Mouse (Mus musculus) hindbrain, embryonic 15.5 days (tissue): ENCODE data around the gene Sspo. TPM values are rescaled to one million over a fixed set of nuclear protein-coding genes. Genes with fewer than 3 reads are reported as not detected.

ENCODE experiments used
- ATAC-seq: fragments of 200-750 bp; cut with Nextera tagmentation; 2 replicates; pipeline ENCODE4 v1.8.0; 2017; ENCODE audit warnings: low read depth, moderate number of reproducible peaks, moderate TSS enrichment; ENCODE audit not compliant: low FRiP score
- H3K27ac ChIP-seq: fragments of 300-500 bp; sonication (generic); replicated peaks from 2 replicates; pipeline ENCODE4 v1.5.1; 2015; ENCODE audit warnings: mild to moderate bottlenecking, inconsistent platforms
- H3K27me3 ChIP-seq: fragments of 300-500 bp; sonication (generic); 2 replicates; pipeline ENCODE4 v1.6.1; 2015; ENCODE audit warnings: control low read depth, inconsistent platforms
- H3K36me3 ChIP-seq: fragments of 300-500 bp; sonication (generic); 2 replicates; pipeline ENCODE4 v1.6.1; 2015; ENCODE audit warnings: control low read depth, inconsistent platforms
- H3K4me1 ChIP-seq: fragments of 300-500 bp; sonication (generic); replicated peaks from 2 replicates; pipeline ENCODE4 v1.6.1; 2015; ENCODE audit warnings: control low read depth, inconsistent platforms
- H3K4me2 ChIP-seq: fragments of 300-500 bp; sonication (generic); 2 replicates; pipeline ENCODE4 v1.6.1; 2015; ENCODE audit warnings: moderate library complexity, mild to moderate bottlenecking, inconsistent platforms
- H3K4me3 ChIP-seq: fragments of 300-500 bp; sonication (generic); 2 replicates; pipeline ENCODE4 v1.5.1; 2015; ENCODE audit warnings: mild to moderate bottlenecking, inconsistent platforms
- H3K9ac ChIP-seq: fragments of 300-500 bp; sonication (generic); 2 replicates; pipeline ENCODE4 v1.6.1; 2015; ENCODE audit warnings: inconsistent platforms
- H3K9me3 ChIP-seq: fragments of 300-500 bp; sonication (generic); 2 replicates; pipeline ENCODE4 v1.6.1; 2016; ENCODE audit warnings: control low read depth, inconsistent platforms
- WGBS: fragments of 180-500 bp; shearing (Covaris S2); methylation state at CpG from one replicate; pipeline ENCODE4 v1.1.7; 2015; 5-methylcytosine and 5-hydroxymethylcytosine counted together
- polyA plus RNA-seq: library from polyadenylated mRNA; unstranded; fragments of >200 nt; fragmentation: Nextera tagmentation; extraction: Ambion mirVana; gene quantifications from 2 replicates; pipeline ENCODE4 v1.2.1, GENCODE M21; 2015

Gene Sspo
- polyA plus RNA-seq, 1 experiment from 2014 or later: 0.78 TPM

- Histone ChIP-seq H3K4me2 (no peak overlapping the region), H3K9me3 (no peaks in the 10 kb centered on the region), H3K27me3 (no peaks in the 10 kb centered on the region), H3K36me3 (peaks cover 20% of the 10 kb centered on the region), H3K4me1 (no peaks in the 10 kb centered on the region), H3K4me3 (no peak overlapping the region), H3K9ac (no peak overlapping the region), H3K27ac (no peak overlapping the region)
- ATAC-seq: peak; percentile 43; the same call in 1 of the 2 replicates
- WGBS: 20% methylated on average over 2 of the region's 2 CpGs
Measured at GRCm38 (mm10) chr6:48420647-48421046, 27.4 kb upstream of the Sspo start.

- H3K9me3 ChIP-seq: no peaks in the 10 kb centered on the region
- ATAC-seq: no peak
- WGBS: 72% methylated on average over 3 of the region's 3 CpGs
Measured at GRCm38 (mm10) chr6:48423336-48423735, 24.7 kb upstream of the Sspo start.

GRCm38 (mm10) chr6:48424074-48424473 lies 24.0 kb upstream of the Sspo start:
- no peak overlapping the region for H3K4me2 ChIP-seq
- H3K9ac ChIP-seq: no peak overlapping the region
- ATAC-seq: no peak
- H3K9me3 ChIP-seq: no peaks in the 10 kb centered on the region
- no peaks in the 10 kb centered on the region for H3K27me3 ChIP-seq
- no peak overlapping the region for H3K4me3 ChIP-seq
- WGBS: 73% methylated on average over 5 of the region's 5 CpGs
- H3K4me1 ChIP-seq: no peaks in the 10 kb centered on the region
- H3K27ac ChIP-seq: no peak overlapping the region
- H3K36me3 ChIP-seq: no peaks in the 10 kb centered on the region; the same call in 1 of the 2 replicates

More at GRCm38 (mm10) chr6:48423336-48423735, 24.7 kb upstream of the Sspo start:
- H3K4me2 ChIP-seq: no peak overlapping the region
- H3K9ac ChIP-seq: no peak overlapping the region
- H3K4me1 ChIP-seq: no peaks in the 10 kb centered on the region
- no peak overlapping the region for H3K4me3 ChIP-seq
- H3K27me3 ChIP-seq: no peaks in the 10 kb centered on the region
- H3K36me3 ChIP-seq: no peaks in the 10 kb centered on the region; the same call in 1 of the 2 replicates
- H3K27ac ChIP-seq: no peak overlapping the region

- Histone ChIP-seq H3K36me3 (no peaks in the 10 kb centered on the region), H3K9ac (no peak overlapping the region), H3K4me1 (no peaks in the 10 kb centered on the region), H3K4me2 (no peak overlapping the region), H3K27ac (no peak overlapping the region), H3K9me3 (no peaks in the 10 kb centered on the region), H3K4me3 (no peak overlapping the region), H3K27me3 (no peaks in the 10 kb centered on the region)
- ATAC-seq: no peak
- WGBS: 75% methylated on average over 5 of the region's 5 CpGs
Measured at GRCm38 (mm10) chr6:48426956-48427355, 21.1 kb upstream of the Sspo start.

- Histone ChIP-seq H3K27me3 (no peaks in the 10 kb centered on the region), H3K9ac (no peak overlapping the region), H3K36me3 (no peaks in the 10 kb centered on the region), H3K4me3 (no peak overlapping the region), H3K9me3 (no peaks in the 10 kb centered on the region), H3K27ac (no peak overlapping the region), H3K4me1 (no peaks in the 10 kb centered on the region), H3K4me2 (no peak overlapping the region)
- ATAC-seq: no peak
- WGBS: 77% methylated on average over 4 of the region's 4 CpGs
Measured at GRCm38 (mm10) chr6:48428769-48429557, 19.1 kb upstream of the Sspo start.

- Histone ChIP-seq H3K4me2 (no peak overlapping the region), H3K9me3 (no peaks in the 10 kb centered on the region), H3K9ac (no peak overlapping the region), H3K27ac (no peak overlapping the region), H3K4me1 (no peaks in the 10 kb centered on the region), H3K4me3 (no peak overlapping the region), H3K36me3 (no peaks in the 10 kb centered on the region), H3K27me3 (no peaks in the 10 kb centered on the region)
- 70% methylated on average over 5 of the region's 5 CpGs for WGBS
- no peak for ATAC-seq
Measured at GRCm38 (mm10) chr6:48430748-48431147, 17.3 kb upstream of the Sspo start.

- no peak overlapping the region for H3K27ac ChIP-seq
- peaks cover 9% of the 10 kb centered on the region for H3K27me3 ChIP-seq
- no peak overlapping the region for H3K4me2 ChIP-seq
- H3K4me3 ChIP-seq: no peak overlapping the region
- H3K9me3 ChIP-seq: no peaks in the 10 kb centered on the region
- 0 out of 2 replicates have a peak, but pooled peaks cover 7% of the 10 kb centered on the region for H3K4me1 ChIP-seq
- peaks cover 2% of the 10 kb centered on the region; the same call in 1 of the 2 replicates for H3K36me3 ChIP-seq
- ATAC-seq: no peak
- H3K9ac ChIP-seq: no peak overlapping the region
- 69% methylated on average over 12 of the region's 12 CpGs for WGBS
Measured at GRCm38 (mm10) chr6:48432893-48433816, 14.9 kb upstream of the Sspo start.

GRCm38 (mm10) chr6:48434651-48435050 lies 13.4 kb upstream of the Sspo start:
- ATAC-seq: no peak
- Histone ChIP-seq H3K4me1 (peaks cover 21% of the 10 kb centered on the region), H3K27me3 (peaks cover 12% of the 10 kb centered on the region), H3K9me3 (no peaks in the 10 kb centered on the region), H3K36me3 (peaks cover 7% of the 10 kb centered on the region; the same call in 1 of the 2 replicates), H3K4me3 (no peak overlapping the region), H3K4me2 (no peak overlapping the region), H3K9ac (no peak overlapping the region), H3K27ac (no peak overlapping the region)
- WGBS: 67% methylated on average over 6 of the region's 6 CpGs

GRCm38 (mm10) chr6:48435111-48435510 lies 12.9 kb upstream of the Sspo start:
- WGBS: 60% methylated on average over 5 of the region's 5 CpGs
- Histone ChIP-seq H3K4me1 (peaks cover 21% of the 10 kb centered on the region), H3K9me3 (no peaks in the 10 kb centered on the region), H3K27me3 (peaks cover 16% of the 10 kb centered on the region), H3K27ac (no peak overlapping the region), H3K36me3 (peaks cover 7% of the 10 kb centered on the region; the same call in 1 of the 2 replicates), H3K4me2 (no peak overlapping the region), H3K4me3 (no peak overlapping the region), H3K9ac (no peak overlapping the region)
- no peak for ATAC-seq

GRCm38 (mm10) chr6:48435706-48436349 lies 12.2 kb upstream of the Sspo start:
- H3K27me3 ChIP-seq: peaks cover 19% of the 10 kb centered on the region
- no peak overlapping the region for H3K9ac ChIP-seq
- no peaks in the 10 kb centered on the region for H3K9me3 ChIP-seq
- peaks cover 7% of the 10 kb centered on the region; the same call in 1 of the 2 replicates for H3K36me3 ChIP-seq
- peaks cover 21% of the 10 kb centered on the region for H3K4me1 ChIP-seq
- ATAC-seq: no peak
- H3K4me3 ChIP-seq: no peak overlapping the region
- H3K4me2 ChIP-seq: no peak overlapping the region
- 83% methylated on average over 5 of the region's 5 CpGs for WGBS
- no peak overlapping the region for H3K27ac ChIP-seq

GRCm38 (mm10) chr6:48437679-48438376 lies 10.2 kb upstream of the Sspo start:
- Histone ChIP-seq H3K4me2 (peak overlapping the region; percentile 39; the same call in 1 of the 2 replicates), H3K4me3 (peak overlapping the region; percentile 6; the same call in 1 of the 2 replicates), H3K9ac (no peak overlapping the region), H3K27me3 (peaks cover 25% of the 10 kb centered on the region), H3K36me3 (peaks cover 22% of the 10 kb centered on the region), H3K27ac (no peak overlapping the region), H3K9me3 (no peaks in the 10 kb centered on the region), H3K4me1 (peaks cover 21% of the 10 kb centered on the region)
- no peak for ATAC-seq
- WGBS: 44% methylated on average over 35 of the region's 35 CpGs
